Mouse (Mus musculus): ENCODE data around the gene Mrpl16. TPM values are rescaled to one million over a fixed set of nuclear protein-coding genes. Genes with fewer than 3 reads are reported as not detected.

The Mrpl16 gene
- polyA plus RNA-seq, 1 experiment from 2014 or later = 54.3 TPM

DNA sequence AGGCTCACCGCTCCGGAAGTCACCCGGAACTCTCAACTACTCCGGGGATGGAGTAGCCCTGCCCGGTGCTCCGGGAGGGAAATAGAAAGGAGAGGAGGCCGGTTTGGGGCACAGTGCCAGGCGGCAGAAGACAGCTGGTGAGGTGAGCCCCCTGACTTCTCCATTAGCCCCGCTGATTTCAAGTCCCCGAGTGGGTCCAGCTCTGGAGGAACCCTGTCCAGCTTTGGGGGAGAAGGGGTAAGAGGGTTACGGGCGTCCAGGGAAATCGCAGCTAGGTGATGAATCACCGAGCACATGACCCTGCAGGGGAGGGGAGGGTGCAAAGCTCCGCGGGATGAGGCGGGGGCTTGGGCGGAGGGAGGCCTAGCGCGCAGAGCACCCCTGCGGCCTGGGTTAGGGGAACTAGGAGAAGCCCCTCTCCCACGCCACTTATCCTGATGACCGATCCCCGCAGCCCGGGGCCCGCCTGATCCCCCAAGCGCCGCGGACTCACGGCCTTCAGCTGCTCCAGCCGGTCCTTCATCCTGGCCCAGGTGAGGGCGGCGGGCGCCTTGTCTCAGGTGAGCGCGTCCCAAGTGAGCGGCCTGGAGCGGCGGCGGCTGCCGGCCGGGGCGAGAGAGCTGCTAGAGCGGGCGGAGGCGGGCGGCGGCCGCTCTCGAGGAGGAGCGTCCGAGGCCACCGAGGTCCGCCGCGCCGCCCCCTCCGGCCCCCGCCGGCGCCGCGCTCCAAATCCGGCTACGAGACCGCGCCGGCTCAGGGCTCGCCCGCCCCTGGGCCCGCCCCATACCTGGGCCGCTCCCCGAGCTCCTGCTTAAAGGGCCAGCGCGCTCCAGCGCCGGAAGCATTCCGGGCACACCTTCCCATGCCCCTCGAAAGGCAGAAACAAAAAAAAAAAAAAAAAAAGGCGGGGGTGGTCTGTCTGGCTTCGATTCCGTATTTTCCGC lies 48.3 kb downstream of the Mrpl16 start:
- H3K9ac ChIP-seq (ENCODE audit: low read length) = peak overlapping the region; percentile 49
- H3K36me3 ChIP-seq (ENCODE audit: control insufficient read depth, insufficient read depth, low read length) = no peaks in the 10 kb centered on the region
- H3K4me1 ChIP-seq (replicated peaks; ENCODE audit: control insufficient read depth, insufficient read depth, low read length) = peaks cover 2% of the 10 kb centered on the region; the same call in 1 of the 2 replicates
- under 1% methylated on average over 59 of the region's 83 CpGs for WGBS
- DNase-seq (ENCODE audit: low spot score) (peak; percentile 75), ATAC-seq (replicated peaks; ENCODE audit: low FRiP score) (peak; percentile 66)
- peak overlapping the region; percentile 61 for H3K4me3 ChIP-seq (ENCODE audit: low read depth, low read length)
- H3K9me3 ChIP-seq (ENCODE audit: control insufficient read depth, low read length) = no peaks in the 10 kb centered on the region
- peaks cover 16% of the 10 kb centered on the region for H3K27me3 ChIP-seq (ENCODE audit: control insufficient read depth, insufficient read depth, low read length)
- peak overlapping the region; percentile 96 for H3K4me2 ChIP-seq (ENCODE audit: low read depth, low read length, severe bottlenecking)
- H3K27ac ChIP-seq (ENCODE audit: low read depth, low read length) = no peak overlapping the region

DNA sequence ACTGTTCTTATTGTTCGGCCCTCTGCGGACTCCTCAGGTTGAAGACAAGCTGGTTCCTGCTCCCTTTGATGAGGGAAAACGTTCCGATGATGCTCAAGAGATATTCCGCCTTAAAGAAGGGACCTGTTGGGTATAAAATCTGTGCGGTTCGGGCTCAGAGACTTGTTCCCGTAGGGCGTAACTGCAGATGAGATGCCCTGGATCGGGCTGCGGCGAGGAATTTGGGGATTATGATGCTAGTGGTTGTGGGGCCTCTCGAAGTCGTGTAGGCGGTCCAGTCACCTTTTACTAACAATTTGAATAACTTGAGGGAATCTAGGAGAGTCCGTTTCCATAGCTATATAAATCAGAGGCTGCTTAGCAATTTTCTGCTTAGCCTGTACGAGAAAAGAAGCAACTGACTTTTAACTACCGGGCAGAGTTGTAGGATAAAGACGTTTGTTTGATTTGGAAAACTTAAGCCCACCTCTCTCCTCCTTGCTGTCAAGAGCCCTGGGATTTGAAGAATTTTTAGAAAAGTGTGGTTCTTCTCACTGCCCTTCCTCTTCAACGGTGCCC lies 49.0 kb downstream of the Mrpl16 start, which contains the start of gene Stx3:
Gene Stx3 (minus strand): TSS at position 261 of the 558 bp plus-strand sequence.
- Histone ChIP-seq H3K27me3 (ENCODE audit: control insufficient read depth, insufficient read depth, low read length) (peaks cover 16% of the 10 kb centered on the region), H3K4me2 (ENCODE audit: low read depth, low read length, severe bottlenecking) (peak within 1 kb of the TSS; percentile 96), H3K9ac (ENCODE audit: low read length) (peak within 1 kb of the TSS; percentile 49), H3K9me3 (ENCODE audit: control insufficient read depth, low read length) (no peaks in the 10 kb centered on the region), H3K36me3 (ENCODE audit: control insufficient read depth, insufficient read depth, low read length) (no peaks in the 10 kb centered on the region), H3K4me3 (ENCODE audit: low read depth, low read length) (peak within 1 kb of the TSS; percentile 61), H3K4me1 (replicated peaks; ENCODE audit: control insufficient read depth, insufficient read depth, low read length) (peaks cover 2% of the 10 kb centered on the region; the same call in 1 of the 2 replicates), H3K27ac (ENCODE audit: low read depth, low read length) (no peak within 1 kb of the TSS)
- ATAC-seq (replicated peaks; ENCODE audit: low FRiP score) (peak; percentile 20), DNase-seq (ENCODE audit: low spot score) (peak; percentile 57)
- under 1% methylated on average over 20 of the region's 20 CpGs for WGBS

DNA sequence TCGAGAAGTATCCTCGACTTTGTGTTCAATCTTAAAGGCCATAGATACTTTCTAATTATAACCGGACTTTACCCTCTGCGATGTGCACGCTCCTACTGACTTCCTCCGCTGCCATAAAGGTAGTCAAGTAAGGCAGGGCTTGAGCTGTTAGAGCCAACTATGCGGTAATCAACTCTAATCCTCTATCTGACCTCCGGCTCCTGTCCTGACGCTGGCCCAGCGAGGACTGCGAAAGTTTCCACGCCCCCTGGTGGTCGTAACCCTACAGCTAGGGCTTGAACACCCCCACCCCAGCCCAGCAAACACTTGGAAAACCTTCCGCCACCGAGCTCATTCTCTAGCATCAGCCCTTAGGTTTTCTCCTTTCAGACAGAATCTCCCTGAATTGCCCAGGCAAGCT lies 49.6 kb downstream of the Mrpl16 start:
- Histone ChIP-seq H3K4me3 (ENCODE audit: low read depth, low read length) (peak overlapping the region; percentile 61), H3K4me1 (replicated peaks; ENCODE audit: control insufficient read depth, insufficient read depth, low read length) (peaks cover 2% of the 10 kb centered on the region; the same call in 1 of the 2 replicates)
- WGBS = 1% methylated on average over 15 of the region's 15 CpGs

DNA sequence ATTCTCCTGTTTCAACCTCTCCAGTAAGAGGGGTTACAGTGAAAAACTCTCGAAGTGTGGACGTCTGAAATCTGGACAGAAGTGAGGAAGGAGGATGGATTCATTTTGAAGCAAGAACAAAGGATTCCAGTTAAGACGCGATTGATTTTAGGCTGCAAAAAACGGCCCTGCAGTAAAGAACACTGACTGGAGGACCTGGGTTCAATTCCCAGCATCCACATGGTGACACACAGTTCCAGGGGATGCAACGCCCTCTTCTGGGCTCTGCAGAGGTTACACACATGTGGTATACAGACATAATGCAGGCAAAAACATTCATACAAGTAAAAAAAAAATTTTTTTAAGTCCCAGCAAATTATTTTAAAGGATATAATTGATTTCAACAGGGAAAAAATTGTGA lies 50.0 kb downstream of the Mrpl16 start:
- Histone ChIP-seq H3K4me3 (ENCODE audit: low read depth, low read length) (no peak overlapping the region), H3K4me2 (ENCODE audit: low read depth, low read length, severe bottlenecking) (peak overlapping the region; percentile 96; the same call in 1 of the 2 replicates), H3K27ac (ENCODE audit: low read depth, low read length) (no peak overlapping the region), H3K9ac (ENCODE audit: low read length) (no peak overlapping the region), H3K4me1 (replicated peaks; ENCODE audit: control insufficient read depth, insufficient read depth, low read length) (peaks cover 2% of the 10 kb centered on the region; the same call in 1 of the 2 replicates), H3K36me3 (ENCODE audit: control insufficient read depth, insufficient read depth, low read length) (no peaks in the 10 kb centered on the region), H3K27me3 (ENCODE audit: control insufficient read depth, insufficient read depth, low read length) (peaks cover 16% of the 10 kb centered on the region), H3K9me3 (ENCODE audit: control insufficient read depth, low read length) (no peaks in the 10 kb centered on the region)
- 0 out of 2 replicates have a peak, but pooled peaks have one; percentile 11 for ATAC-seq (replicated peaks; ENCODE audit: low FRiP score)
- WGBS = 35% methylated on average over 6 of the region's 6 CpGs
- DNase-seq (ENCODE audit: low spot score) = peak; percentile 54

More for the DNA sequence above, 49.6 kb downstream of the Mrpl16 start:
- H3K27me3 ChIP-seq (ENCODE audit: control insufficient read depth, insufficient read depth, low read length) = peaks cover 16% of the 10 kb centered on the region
- no peak overlapping the region for H3K27ac ChIP-seq (ENCODE audit: low read depth, low read length)
- no peaks in the 10 kb centered on the region for H3K36me3 ChIP-seq (ENCODE audit: control insufficient read depth, insufficient read depth, low read length)
- H3K9ac ChIP-seq (ENCODE audit: low read length) = no peak overlapping the region
- ATAC-seq (replicated peaks; ENCODE audit: low FRiP score) = peak; percentile 85
- DNase-seq (ENCODE audit: low spot score) = peak; percentile 92
- H3K9me3 ChIP-seq (ENCODE audit: control insufficient read depth, low read length) = no peaks in the 10 kb centered on the region
- peak overlapping the region; percentile 96 for H3K4me2 ChIP-seq (ENCODE audit: low read depth, low read length, severe bottlenecking)

DNA sequence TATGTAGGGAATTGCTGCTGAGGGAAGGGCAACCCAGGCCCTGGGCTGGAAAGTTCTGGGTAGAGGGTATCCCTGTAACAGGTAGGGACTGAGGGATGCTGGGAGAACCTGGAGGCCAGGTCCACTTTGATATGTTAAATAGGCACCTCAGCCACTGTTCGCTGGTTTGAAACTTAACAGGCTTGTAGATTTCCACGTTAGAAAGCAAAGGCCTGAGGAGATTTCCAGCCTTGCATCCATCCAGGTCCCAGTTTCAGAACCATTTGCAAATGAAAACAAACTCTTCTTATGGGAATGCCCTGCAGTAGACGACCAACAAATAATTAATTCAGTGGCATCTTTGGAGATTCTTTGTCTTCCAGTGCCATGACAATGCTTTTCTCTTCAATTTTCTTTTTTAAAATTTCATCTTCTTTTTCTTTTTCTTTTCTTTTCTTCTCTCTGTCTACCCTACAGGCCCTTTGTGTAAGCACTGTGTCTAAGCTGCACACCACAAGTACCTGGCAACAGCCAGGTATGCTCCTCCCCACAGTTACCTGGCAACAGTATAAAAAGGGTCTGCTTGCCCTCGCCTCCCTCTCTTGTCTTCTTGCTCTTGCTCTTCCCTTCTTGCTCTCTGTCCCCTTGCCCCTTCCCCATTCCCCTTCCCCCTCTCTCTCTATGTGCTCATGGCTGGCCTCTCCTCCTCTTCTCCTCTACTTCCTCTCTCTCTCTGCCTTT lies 53.3 kb downstream of the Mrpl16 start:
- H3K27me3 ChIP-seq (ENCODE audit: control insufficient read depth, insufficient read depth, low read length) = peaks cover 8% of the 10 kb centered on the region; the same call in 1 of the 2 replicates
- no peak overlapping the region for H3K9ac ChIP-seq (ENCODE audit: low read length)
- WGBS = 25% methylated on average over 4 of the region's 4 CpGs
- ATAC-seq (replicated peaks; ENCODE audit: low FRiP score) = no peak
- no peaks in the 10 kb centered on the region for H3K9me3 ChIP-seq (ENCODE audit: control insufficient read depth, low read length)
- H3K4me2 ChIP-seq (ENCODE audit: low read depth, low read length, severe bottlenecking) = no peak overlapping the region
- H3K4me1 ChIP-seq (replicated peaks; ENCODE audit: control insufficient read depth, insufficient read depth, low read length) = peaks cover under 1% of the 10 kb centered on the region; the same call in 1 of the 2 replicates
- no peak for DNase-seq (ENCODE audit: low spot score)
- no peak overlapping the region for H3K27ac ChIP-seq (ENCODE audit: low read depth, low read length)
- no peak overlapping the region for H3K4me3 ChIP-seq (ENCODE audit: low read depth, low read length)
- no peaks in the 10 kb centered on the region for H3K36me3 ChIP-seq (ENCODE audit: control insufficient read depth, insufficient read depth, low read length)

Other genes with a start within 250 kb of the Mrpl16 start
- 0.24 and 0.29 TPM in 2 replicates for gene Ms4a4d, start 233.6 kb upstream of the Mrpl16 start, polyA plus RNA-seq (2014; fragmentation: Nextera tagmentation; extraction: Ambion mirVana)
- gene Ms4a6d, start 165.5 kb upstream of the Mrpl16 start, polyA plus RNA-seq (2014; fragmentation: Nextera tagmentation; extraction: Ambion mirVana) = 1.8 and 2.2 TPM in 2 replicates
- gene Ms4a2, start 146.7 kb upstream of the Mrpl16 start, polyA plus RNA-seq (2014; fragmentation: Nextera tagmentation; extraction: Ambion mirVana) = not detected in 2 replicates
- not detected in 2 replicates for gene Ms4a3, start 129.5 kb upstream of the Mrpl16 start, polyA plus RNA-seq (2014; fragmentation: Nextera tagmentation; extraction: Ambion mirVana)
- gene Oosp2, start 109.8 kb upstream of the Mrpl16 start, polyA plus RNA-seq (2014; fragmentation: Nextera tagmentation; extraction: Ambion mirVana) = not detected in 2 replicates
- gene Oosp1, start 79.2 kb upstream of the Mrpl16 start, polyA plus RNA-seq (2014; fragmentation: Nextera tagmentation; extraction: Ambion mirVana) = not detected in 2 replicates
- gene Oosp3, start 73.3 kb upstream of the Mrpl16 start, polyA plus RNA-seq (2014; fragmentation: Nextera tagmentation; extraction: Ambion mirVana) = not detected in 2 replicates
- not detected in 2 replicates for gene Gif, start 22.8 kb upstream of the Mrpl16 start, polyA plus RNA-seq (2014; fragmentation: Nextera tagmentation; extraction: Ambion mirVana)
- 11.0 and 11.4 TPM in 2 replicates for gene Stx3, start 49.0 kb downstream of the Mrpl16 start, polyA plus RNA-seq (2014; fragmentation: Nextera tagmentation; extraction: Ambion mirVana)
- gene Olfr1417, start 68.8 kb downstream of the Mrpl16 start, polyA plus RNA-seq (2014; fragmentation: Nextera tagmentation; extraction: Ambion mirVana) = not detected in 2 replicates
- not detected in 2 replicates for gene Olfr1418, start 90.7 kb downstream of the Mrpl16 start, polyA plus RNA-seq (2014; fragmentation: Nextera tagmentation; extraction: Ambion mirVana)
- gene Olfr1419, start 104.7 kb downstream of the Mrpl16 start, polyA plus RNA-seq (2014; fragmentation: Nextera tagmentation; extraction: Ambion mirVana) = not detected in 2 replicates
- not detected in 2 replicates for gene Olfr1420, start 116.2 kb downstream of the Mrpl16 start, polyA plus RNA-seq (2014; fragmentation: Nextera tagmentation; extraction: Ambion mirVana)
- 33.0 and 35.5 TPM in 2 replicates for gene Patl1, start 142.0 kb downstream of the Mrpl16 start, polyA plus RNA-seq (2014; fragmentation: Nextera tagmentation; extraction: Ambion mirVana)
- 6.1 and 6.6 TPM in 2 replicates for gene Osbp, start 195.6 kb downstream of the Mrpl16 start, polyA plus RNA-seq (2014; fragmentation: Nextera tagmentation; extraction: Ambion mirVana)

Data from forebrain, embryonic 11.5 days (tissue).